Mouse (Mus musculus) heart, embryonic 13.5 days (tissue): ENCODE measurements around the gene Gns. TPM values are rescaled to one million over a fixed set of nuclear protein-coding genes. Genes with fewer than 3 reads are reported as not detected.

Experiments used
- ATAC-seq: fragments of 200-750 bp; cut with Nextera tagmentation; 2 replicates; pipeline ENCODE4 v1.8.0; 2017; ENCODE audit warnings: moderate TSS enrichment; ENCODE audit not compliant: insufficient number of reproducible peaks, low FRiP score, low TSS enrichment; ENCODE audit errors: extremely low read depth
- H3K27ac ChIP-seq: fragments of 300-500 bp; sonication (generic); replicated peaks from 2 replicates; pipeline ENCODE4 v1.5.1; 2015; ENCODE audit warnings: moderate library complexity, mild to moderate bottlenecking, inconsistent platforms
- H3K27me3 ChIP-seq: fragments of 300-500 bp; sonication (generic); replicated peaks from 2 replicates; pipeline ENCODE4 v1.6.1; 2015; ENCODE audit warnings: mild to moderate bottlenecking, inconsistent platforms
- H3K36me3 ChIP-seq: fragments of 300-500 bp; sonication (generic); 2 replicates; pipeline ENCODE4 v1.6.1; 2015; ENCODE audit warnings: mild to moderate bottlenecking, inconsistent platforms
- H3K4me1 ChIP-seq: fragments of 300-500 bp; sonication (generic); 2 replicates; pipeline ENCODE4 v1.6.1; 2015; ENCODE audit warnings: inconsistent platforms
- H3K4me2 ChIP-seq: fragments of 300-500 bp; sonication (generic); 2 replicates; pipeline ENCODE4 v1.6.1; 2015; ENCODE audit warnings: inconsistent platforms, mild to moderate bottlenecking, moderate library complexity
- H3K4me3 ChIP-seq: fragments of 300-500 bp; sonication (generic); 2 replicates; pipeline ENCODE4 v1.5.1; 2015; ENCODE audit warnings: moderate library complexity, mild to moderate bottlenecking, inconsistent platforms
- H3K9ac ChIP-seq: fragments of 300-500 bp; sonication (generic); 2 replicates; pipeline ENCODE4 v1.6.1; 2015; ENCODE audit warnings: inconsistent platforms, mild to moderate bottlenecking, moderate library complexity
- H3K9me3 ChIP-seq: fragments of 300-500 bp; sonication (generic); 2 replicates; pipeline ENCODE4 v1.6.1; 2016; ENCODE audit warnings: inconsistent platforms
- WGBS: fragments of 180-500 bp; shearing (Covaris S2); methylation state at CpG from one replicate; pipeline ENCODE4 v1.1.7; 2015; ENCODE audit warnings: mixed read lengths; 5-methylcytosine and 5-hydroxymethylcytosine counted together
- polyA plus RNA-seq: library from polyadenylated mRNA; unstranded; fragments of >200 nt; fragmentation: Nextera tagmentation; extraction: Ambion mirVana; gene quantifications from 2 replicates; pipeline ENCODE4 v1.2.1, GENCODE M21; 2015

The Gns gene
- polyA plus RNA-seq, 1 experiment from 2014 or later = 30.4 TPM

GRCm38 (mm10) chr10:121430764-121431540 lies 66.1 kb downstream of the Gns start:
- H3K4me2 ChIP-seq = peak overlapping the region; percentile 62; the same call in 1 of the 2 replicates
- H3K27me3 ChIP-seq = no peaks in the 10 kb centered on the region
- ATAC-seq = no peak
- no peaks in the 10 kb centered on the region for H3K9me3 ChIP-seq
- peaks cover 99% of the 10 kb centered on the region for H3K4me1 ChIP-seq
- 55% methylated on average over 15 of the region's 15 CpGs for WGBS
- H3K36me3 ChIP-seq = no peaks in the 10 kb centered on the region
- peak overlapping the region; percentile 99 for H3K27ac ChIP-seq
- no peak overlapping the region for H3K4me3 ChIP-seq
- no peak overlapping the region; the same call in 1 of the 2 replicates for H3K9ac ChIP-seq

DNA sequence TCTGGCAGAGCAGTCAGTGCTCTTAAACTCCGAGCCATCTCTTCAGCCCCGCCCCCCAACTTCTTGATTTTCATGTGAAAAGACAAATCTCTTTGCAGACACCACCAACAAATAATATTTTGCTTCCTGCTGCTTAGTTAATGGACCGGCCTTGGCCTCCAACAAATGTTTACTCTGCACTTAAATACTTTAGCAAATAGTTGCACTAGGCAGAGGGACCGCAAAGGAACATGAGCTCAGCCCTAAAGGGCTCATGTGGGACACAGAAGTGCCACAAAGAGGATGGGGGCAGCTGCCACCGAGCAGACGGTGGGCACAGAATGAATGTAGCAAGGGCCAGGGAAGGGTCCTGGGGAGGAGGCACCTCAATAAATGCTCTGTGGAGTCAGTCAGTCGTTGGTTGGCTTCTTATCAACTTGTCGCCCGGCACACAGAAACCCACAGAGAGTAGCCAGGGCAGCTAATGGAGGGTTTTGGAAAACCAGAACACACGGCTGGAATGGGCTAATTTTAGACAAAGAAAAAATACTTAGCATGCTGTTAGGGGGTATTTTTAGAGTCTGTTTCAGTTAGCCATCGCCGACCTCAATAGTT lies 67.2 kb downstream of the Gns start:
- H3K9me3 ChIP-seq = no peaks in the 10 kb centered on the region
- H3K27me3 ChIP-seq = no peaks in the 10 kb centered on the region
- WGBS = 18% methylated on average over 12 of the region's 12 CpGs
- H3K9ac ChIP-seq = peak overlapping the region; percentile 77
- H3K36me3 ChIP-seq = no peaks in the 10 kb centered on the region
- peak overlapping the region; percentile 60 for H3K4me2 ChIP-seq
- no peak for ATAC-seq
- H3K4me1 ChIP-seq = peaks cover 99% of the 10 kb centered on the region
- H3K27ac ChIP-seq = peak overlapping the region; percentile 99
- H3K4me3 ChIP-seq = peak overlapping the region; percentile 24; the same call in 1 of the 2 replicates

DNA sequence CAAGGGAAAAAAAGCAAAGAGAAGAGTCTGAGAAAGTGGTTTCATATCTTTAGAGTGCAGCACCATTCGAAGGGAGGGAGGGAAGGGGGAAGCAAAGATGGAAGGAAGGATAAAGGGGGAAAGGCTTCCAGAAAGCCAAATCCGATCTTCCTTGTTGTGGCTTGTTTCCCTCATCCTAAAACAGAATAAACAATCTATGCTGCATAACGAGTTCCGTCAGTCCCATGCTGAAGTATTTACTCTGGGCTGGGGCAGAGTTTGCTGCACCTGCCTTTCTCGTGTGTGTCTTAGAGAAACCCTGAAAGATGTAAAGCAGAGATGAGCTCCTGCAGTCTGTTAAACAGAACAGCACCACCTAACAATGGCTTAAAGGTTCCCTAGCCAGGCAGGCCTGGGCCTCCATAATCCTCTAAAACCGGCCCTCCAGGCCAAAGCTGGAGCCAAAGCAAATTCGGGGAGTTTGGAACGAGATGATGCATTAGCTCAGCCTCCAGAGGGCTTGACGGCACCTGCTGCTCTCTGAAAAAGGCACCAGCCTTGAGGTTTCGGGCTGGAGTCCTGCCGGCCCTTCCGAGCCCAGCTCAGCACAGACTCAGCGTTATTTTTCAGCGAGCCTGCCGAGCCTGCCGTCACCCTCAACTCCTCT lies 67.9 kb downstream of the Gns start:
- 19% methylated on average over 16 of the region's 16 CpGs for WGBS
- no peaks in the 10 kb centered on the region for H3K36me3 ChIP-seq
- H3K9ac ChIP-seq = peak overlapping the region; percentile 77
- peak overlapping the region; percentile 99 for H3K27ac ChIP-seq
- H3K4me3 ChIP-seq = 0 out of 2 replicates have a peak overlapping the region, but pooled peaks have one; percentile 24
- peaks cover 97% of the 10 kb centered on the region for H3K4me1 ChIP-seq
- no peaks in the 10 kb centered on the region for H3K27me3 ChIP-seq
- no peak for ATAC-seq
- peak overlapping the region; percentile 60 for H3K4me2 ChIP-seq
- no peaks in the 10 kb centered on the region for H3K9me3 ChIP-seq

DNA sequence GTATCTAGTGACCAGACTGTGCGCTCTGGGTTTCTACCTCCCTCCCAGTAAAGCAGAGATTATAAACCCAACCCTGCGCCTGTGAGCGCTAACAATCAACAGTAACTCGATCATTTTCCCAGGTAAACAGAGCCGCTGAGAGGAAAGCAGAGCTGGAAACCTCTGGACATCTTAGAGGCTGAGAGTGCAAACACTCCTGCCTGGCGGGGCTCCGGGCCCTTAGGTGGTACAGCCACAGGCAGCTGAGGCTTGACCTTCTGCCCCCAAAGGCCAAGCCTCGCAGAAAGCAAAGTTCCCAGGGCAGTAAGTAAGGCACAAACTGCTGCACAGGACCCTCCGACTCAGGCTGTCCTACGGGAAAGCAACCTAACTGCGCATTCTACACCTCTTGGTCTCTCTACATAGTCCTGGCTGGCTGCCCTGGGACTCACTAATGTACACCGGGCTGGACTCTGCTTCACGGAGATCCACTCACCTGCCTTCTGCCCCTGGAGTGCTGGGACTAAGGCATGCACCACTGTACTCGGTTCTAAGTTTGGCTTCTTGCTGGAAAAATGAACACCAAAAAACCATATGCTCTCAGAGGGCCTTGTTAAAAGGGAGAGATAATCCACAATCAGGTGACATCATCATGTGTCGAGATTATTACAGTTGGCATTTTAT lies 69.7 kb downstream of the Gns start:
- no peak overlapping the region for H3K4me2 ChIP-seq
- no peaks in the 10 kb centered on the region for H3K9me3 ChIP-seq
- WGBS = 76% methylated on average over 15 of the region's 15 CpGs
- H3K27me3 ChIP-seq = no peaks in the 10 kb centered on the region
- ATAC-seq = no peak
- peak overlapping the region; percentile 99 for H3K27ac ChIP-seq
- peak overlapping the region; percentile 34; the same call in 1 of the 2 replicates for H3K9ac ChIP-seq
- H3K4me3 ChIP-seq = no peak overlapping the region
- no peaks in the 10 kb centered on the region for H3K36me3 ChIP-seq
- peaks cover 96% of the 10 kb centered on the region for H3K4me1 ChIP-seq

DNA sequence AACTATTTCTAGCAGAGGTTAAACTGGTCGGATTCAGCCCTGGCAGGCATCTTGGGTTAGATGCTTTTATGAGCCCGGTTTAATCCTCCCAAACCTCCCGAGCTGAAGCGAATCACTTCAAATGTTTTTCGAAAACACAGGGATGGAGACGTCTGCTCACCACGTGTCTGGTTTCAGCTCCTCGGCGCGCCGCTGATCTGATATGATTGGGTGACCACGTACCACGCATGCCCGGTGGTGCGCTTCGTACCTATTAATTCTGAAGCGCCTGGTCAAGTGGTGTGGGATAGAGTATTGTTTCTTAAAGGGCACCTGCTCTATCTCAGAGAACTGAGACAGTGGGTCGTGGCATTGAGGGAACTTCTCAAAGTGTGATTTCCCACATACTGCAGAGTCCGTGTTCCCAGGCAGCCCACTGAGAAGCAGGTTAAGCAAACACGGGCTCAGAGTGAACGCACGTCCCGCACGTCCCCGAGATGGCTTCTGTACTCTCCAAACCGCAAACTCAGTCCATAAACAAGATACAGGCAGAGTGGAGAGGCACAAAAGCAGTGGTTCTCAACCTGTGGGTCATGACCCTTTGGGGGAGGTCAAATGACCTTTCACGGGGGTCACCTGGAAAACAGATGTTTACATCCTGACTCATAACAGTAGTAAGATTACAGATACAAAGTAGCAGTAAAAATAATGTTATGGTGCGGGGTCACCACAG lies 70.8 kb downstream of the Gns start:
- H3K4me3 ChIP-seq = peak overlapping the region; percentile 4; the same call in 1 of the 2 replicates
- no peaks in the 10 kb centered on the region for H3K9me3 ChIP-seq
- H3K27me3 ChIP-seq = no peaks in the 10 kb centered on the region
- H3K36me3 ChIP-seq = no peaks in the 10 kb centered on the region
- peak overlapping the region; percentile 61 for H3K9ac ChIP-seq
- ATAC-seq = no peak
- H3K27ac ChIP-seq = peak overlapping the region; percentile 99
- 47% methylated on average over 28 of the region's 28 CpGs for WGBS
- peak overlapping the region; percentile 49 for H3K4me2 ChIP-seq
- H3K4me1 ChIP-seq = peaks cover 96% of the 10 kb centered on the region

- Histone ChIP-seq H3K4me1 (peaks cover 96% of the 10 kb centered on the region), H3K4me3 (no peak overlapping the region), H3K9ac (peak overlapping the region; percentile 61), H3K27me3 (no peaks in the 10 kb centered on the region), H3K36me3 (no peaks in the 10 kb centered on the region), H3K9me3 (no peaks in the 10 kb centered on the region), H3K27ac (peak overlapping the region; percentile 99), H3K4me2 (peak overlapping the region; percentile 49)
- ATAC-seq = no peak
- WGBS = 23% methylated on average over 8 of the region's 8 CpGs
These were observed 71.4 kb downstream of the Gns start for GRCm38 (mm10) chr10:121436258-121436645.

- Histone ChIP-seq H3K4me3 (no peak overlapping the region), H3K4me2 (no peak overlapping the region; the same call in 1 of the 2 replicates), H3K36me3 (no peaks in the 10 kb centered on the region), H3K27ac (peak overlapping the region; percentile 99), H3K9me3 (no peaks in the 10 kb centered on the region), H3K4me1 (peaks cover 96% of the 10 kb centered on the region), H3K27me3 (no peaks in the 10 kb centered on the region), H3K9ac (peak overlapping the region; percentile 61)
- 24% methylated on average over 4 of the region's 4 CpGs for WGBS
- no peak for ATAC-seq
These were observed 71.8 kb downstream of the Gns start for GRCm38 (mm10) chr10:121436693-121437092.

DNA sequence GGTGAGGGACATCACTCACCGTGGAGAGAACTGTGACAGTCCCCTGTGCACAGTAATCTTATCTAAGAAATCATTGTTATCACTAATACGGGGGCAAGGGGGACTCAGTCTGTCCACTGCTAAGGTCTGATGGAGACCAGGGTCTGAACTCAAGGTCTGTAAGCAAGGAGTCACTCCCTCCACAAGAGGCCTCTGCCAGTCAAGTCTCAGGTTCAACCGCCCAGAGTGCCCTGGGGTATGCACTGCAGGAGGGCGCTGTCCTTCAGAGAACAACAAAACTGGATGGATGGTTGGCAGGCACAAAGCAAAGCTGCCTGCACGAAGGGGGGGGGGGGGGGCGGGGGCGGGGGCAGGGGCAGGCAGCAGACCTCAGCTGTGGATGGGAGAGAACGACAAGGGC lies 73.2 kb downstream of the Gns start:
- peaks cover 88% of the 10 kb centered on the region for H3K4me1 ChIP-seq
- H3K9me3 ChIP-seq = no peaks in the 10 kb centered on the region
- H3K4me3 ChIP-seq = no peak overlapping the region
- no peak for ATAC-seq
- H3K36me3 ChIP-seq = no peaks in the 10 kb centered on the region
- no peaks in the 10 kb centered on the region for H3K27me3 ChIP-seq
- no peak overlapping the region for H3K4me2 ChIP-seq
- H3K27ac ChIP-seq = no peak overlapping the region
- H3K9ac ChIP-seq = no peak overlapping the region
- WGBS = 53% methylated on average over 5 of the region's 8 CpGs

GRCm38 (mm10) chr10:121439310-121439731 lies 74.4 kb downstream of the Gns start:
- H3K27me3 ChIP-seq = no peaks in the 10 kb centered on the region
- H3K9me3 ChIP-seq = no peaks in the 10 kb centered on the region
- peak overlapping the region; percentile 70 for H3K27ac ChIP-seq
- H3K4me3 ChIP-seq = no peak overlapping the region
- 0 out of 2 replicates have a peak overlapping the region, but pooled peaks have one; percentile 7 for H3K4me2 ChIP-seq
- WGBS = 38% methylated on average over 12 of the region's 12 CpGs
- H3K9ac ChIP-seq = peak overlapping the region; percentile 67
- ATAC-seq = no peak
- H3K36me3 ChIP-seq = peaks cover 5% of the 10 kb centered on the region; the same call in 1 of the 2 replicates
- H3K4me1 ChIP-seq = peaks cover 80% of the 10 kb centered on the region

- Histone ChIP-seq H3K4me2 (no peak overlapping the region), H3K36me3 (peaks cover 5% of the 10 kb centered on the region; the same call in 1 of the 2 replicates), H3K9ac (no peak overlapping the region), H3K4me3 (no peak overlapping the region), H3K9me3 (no peaks in the 10 kb centered on the region), H3K27ac (no peak overlapping the region), H3K4me1 (peaks cover 61% of the 10 kb centered on the region), H3K27me3 (no peaks in the 10 kb centered on the region)
- WGBS = 87% methylated on average over 9 of the region's 9 CpGs
- ATAC-seq = no peak
These were observed 78.9 kb downstream of the Gns start for GRCm38 (mm10) chr10:121443791-121444190.
